Mouse (Mus musculus): ENCODE measurements around the gene Cfap299.

- TF ChIP-seq CTCF (IDR thresholded peaks at IDR 0.05; ENCODE audit: insufficient read depth, low read depth, low read length) (no peak), POLR2A (IDR thresholded peaks at IDR 0.05; ENCODE audit: insufficient read depth, low read depth, low read length) (no peak)
These were observed 40.3 kb downstream of the Cfap299 start for GRCm38 (mm10) chr5:98369426-98369825.

Data from olfactory bulb, adult 2 months (tissue).